Mouse (Mus musculus) layer of hippocampus, adult 9-10 months (tissue): ENCODE results near the gene Ybx3.

Experiments
- DNase-seq: peaks from one replicate; pipeline ENCODE4 v3.0.0; 2022; ENCODE audit warnings: low spot score

Ybx3 gene

DNA sequence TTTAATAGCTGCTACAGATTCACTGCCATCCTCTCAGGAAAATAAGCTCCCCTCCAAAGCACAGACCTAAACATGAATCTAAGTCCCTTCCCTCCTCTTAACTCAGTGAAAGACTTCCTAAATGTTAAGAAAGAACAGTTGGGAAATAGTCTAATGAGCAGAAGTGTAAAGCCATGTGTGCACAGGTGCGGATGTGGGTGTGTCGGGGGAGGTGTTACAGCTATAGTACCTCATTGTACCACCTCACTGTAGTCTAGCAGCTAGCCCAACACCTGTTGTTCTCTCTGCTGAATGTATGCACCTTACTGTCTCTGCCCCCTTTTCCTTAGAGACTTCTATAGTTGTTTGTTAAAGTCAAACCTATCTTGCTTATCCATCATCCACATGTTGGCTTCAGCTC is 61.2 kb downstream of the Ybx3 start:
- DNase-seq, result no peak

- DNase-seq, result no peak
These were observed 66.2 kb downstream of the Ybx3 start for GRCm38 (mm10) chr6:131321854-131322639.

DNA sequence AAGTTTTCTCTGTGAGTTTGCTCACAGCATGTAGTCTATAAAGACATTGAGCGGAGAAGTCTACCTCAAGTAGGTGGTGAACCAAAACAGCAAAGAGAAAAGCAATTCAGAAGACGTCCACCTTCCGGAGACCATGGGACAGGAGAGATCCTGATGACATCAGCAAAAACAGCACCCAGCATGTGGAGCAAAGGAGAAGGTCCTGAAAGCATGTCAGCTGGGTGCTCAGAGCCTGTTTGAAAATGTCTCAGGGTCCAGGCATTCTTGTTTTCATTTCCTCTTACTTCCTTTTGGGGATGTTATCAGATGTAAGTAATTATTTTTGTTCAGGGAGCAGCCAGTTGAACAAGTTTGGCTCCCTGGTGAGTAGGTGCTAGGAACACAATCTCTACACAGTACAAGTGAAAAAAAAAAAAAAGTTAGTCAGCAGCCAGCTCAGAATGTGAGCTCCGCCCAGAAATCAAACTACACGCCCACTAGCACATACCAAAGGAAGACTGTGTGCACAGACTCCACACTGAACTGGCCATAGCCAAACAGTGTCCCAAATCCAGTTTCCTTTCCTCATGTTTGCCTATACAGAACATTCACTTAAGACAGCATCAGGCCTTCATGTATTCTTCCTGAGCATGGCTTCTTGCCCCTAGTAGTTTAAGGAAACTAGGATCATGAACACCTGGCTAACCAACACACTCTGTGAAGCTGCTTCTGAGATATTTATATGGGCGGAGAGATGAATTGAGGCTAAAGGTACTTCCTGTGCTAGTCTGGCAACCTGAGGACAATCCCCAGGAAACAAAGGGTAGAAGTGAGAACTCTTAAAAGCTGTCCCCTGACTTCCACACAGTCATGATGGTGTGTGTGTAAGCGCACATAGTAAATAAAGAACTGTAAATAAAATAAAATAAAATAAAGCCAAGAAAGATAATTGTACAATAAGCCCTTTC is 71.8 kb downstream of the Ybx3 start:
- DNase-seq, result no peak
